18 mouse cellular contexts compared by ENCODE assay signal in the genomic region with DNA sequence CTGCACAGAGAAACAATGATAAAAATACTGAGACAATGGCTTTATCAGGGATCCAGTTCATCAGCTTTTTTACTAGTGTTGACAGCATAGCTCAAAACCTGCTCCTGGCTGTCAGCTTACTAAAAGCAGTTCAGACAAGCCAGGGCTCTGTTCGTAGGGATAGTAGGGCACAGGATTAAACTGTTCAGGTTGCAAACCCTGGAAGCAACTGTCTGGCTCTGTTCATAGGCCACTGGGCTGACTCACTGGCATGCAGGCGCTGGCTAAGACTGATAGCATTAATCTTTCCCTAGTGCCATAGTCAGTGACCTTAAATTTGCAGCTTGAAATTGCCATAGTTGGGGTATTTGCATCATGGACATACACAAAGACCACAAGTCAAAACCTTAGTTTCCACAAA. TPM values are rescaled to one million over a fixed set of nuclear protein-coding genes. Genes with fewer than 3 reads are reported as not detected.
"Had no signal": no experiment of that assay in that cellular context is flagged by ENCODE, and none has a peak within 500 bp of the region (broad histone marks: within the 10 kb centered on the region; RNA-seq: fewer than 3 reads in every experiment).

No protein-coding gene starts in this region.

- H3K27ac ChIP-seq: left cerebral cortex, adult 2 months; limb, embryonic 10.5 days; liver, embryonic 12.5 days; midbrain, embryonic 10.5 days; neural tube, embryonic 12.5 days had no signal

- DNase-seq: kidney, postnatal 25 days; lung, embryonic 14.5 days; lung, postnatal 10 days; lung, postnatal 4 days; midbrain, embryonic 14.5 days; right cerebral cortex, postnatal 4 days; spleen, adult 18-20 months; thymus, adult 18-20 months; thymus, postnatal 25 days had no signal

- H3K4me3 ChIP-seq: left cerebral cortex, adult 2 months; limb, embryonic 10.5 days; liver, embryonic 12.5 days; midbrain, embryonic 10.5 days; neural tube, embryonic 12.5 days had no signal

- H3K9ac ChIP-seq: liver, embryonic 12.5 days; lung, embryonic 14.5 days; neural tube, embryonic 12.5 days had no signal

- H3K9me3 ChIP-seq: limb, embryonic 10.5 days; liver, embryonic 12.5 days; midbrain, embryonic 10.5 days; neural tube, embryonic 12.5 days had no signal

- ATAC-seq: liver, embryonic 12.5 days had no signal

- H3K4me1 ChIP-seq: liver, embryonic 12.5 days; midbrain, embryonic 10.5 days; neural tube, embryonic 12.5 days had no signal

- H3K4me2 ChIP-seq: liver, embryonic 12.5 days; lung, embryonic 14.5 days; neural tube, embryonic 12.5 days had no signal

- H3K27me3 ChIP-seq: liver, embryonic 12.5 days; neural tube, embryonic 12.5 days had no signal

- H3K36me3 ChIP-seq: limb, embryonic 10.5 days; liver, embryonic 12.5 days; midbrain, embryonic 10.5 days; neural tube, embryonic 12.5 days had no signal

RNA-seq across cellular contexts. Expression of a gene that starts 10.4 kb away (rescaled TPM):
- total RNA-seq: layer of hippocampus, postnatal 25 days; left cerebral cortex, adult 2 months; left cerebral cortex, postnatal 14 days; megakaryocyte, adult 5-6 weeks; neutrophil, adult 5-6 weeks had no signal
- polyA plus RNA-seq: midbrain, embryonic 14.5 days had no signal
